Mouse (Mus musculus) CH12.LX (cell line): ENCODE results near the gene Mapkbp1. TPM values are rescaled to one million over a fixed set of nuclear protein-coding genes. Genes with fewer than 3 reads are reported as not detected.

Source experiments
- DNase-seq: peaks from one replicate; pipeline ENCODE4 v3.0.0-alpha.2; 2013; ENCODE audit errors: extremely low read depth
- H3K27ac ChIP-seq: 2 replicates; pipeline ENCODE4 v1.5.1; 2012; ENCODE audit warnings: low read depth, mild to moderate bottlenecking, control low read depth, moderate library complexity; ENCODE audit not compliant: insufficient read depth
- H3K27me3 ChIP-seq: replicated peaks from 2 replicates; pipeline ENCODE3; 2012; ENCODE audit warnings: inconsistent platforms
- H3K36me3 ChIP-seq, 2 experiments: replicated peaks in 1 of 2; 2 replicates each; pipeline versions ENCODE3 to v1.6.1; 2012; ENCODE audit warnings: inconsistent platforms in 1 of 2, low read length in 1 of 2, mild to moderate bottlenecking in 1 of 2, mixed read lengths in 1 of 2, moderate library complexity in 1 of 2; ENCODE audit not compliant: control insufficient read depth in 1 of 2, insufficient read depth in 1 of 2
- H3K4me1 ChIP-seq, 2 experiments: 2 replicates each; pipeline ENCODE4 v1.6.1; 2012; ENCODE audit warnings: inconsistent platforms in 1 of 2, moderate library complexity in 1 of 2; ENCODE audit not compliant: insufficient read depth in 2 of 2, control insufficient read depth in 1 of 2
- H3K4me2 ChIP-seq: 2 replicates; pipeline ENCODE4 v1.6.1; 2012; ENCODE audit warnings: low read depth, mild to moderate bottlenecking, control low read depth; ENCODE audit not compliant: poor library complexity, insufficient read depth, severe bottlenecking
- H3K4me3 ChIP-seq, 3 experiments: fragments of 150-350 bp in 1 of 3; sonication (generic) in 1 of 3; replicated peaks in 1 of 3; 2 replicates each; pipeline versions ENCODE3 to v1.5.1; 2011 to 2012; ENCODE audit warnings: low read depth in 2 of 3, low read length in 2 of 3, mild to moderate bottlenecking in 2 of 3, moderate library complexity in 2 of 3, control low read depth in 1 of 3, improper control_type of control experiment in 1 of 3, inconsistent platforms in 1 of 3, mixed read lengths in 1 of 3; ENCODE audit not compliant: poor library complexity in 1 of 3
- H3K79me2 ChIP-seq: replicated peaks from 2 replicates; pipeline ENCODE4 v1.6.1; 2012; ENCODE audit warnings: mild to moderate bottlenecking, moderate library complexity; ENCODE audit not compliant: control insufficient read depth, poor library complexity, insufficient read depth, severe bottlenecking; ENCODE audit errors: extremely low read depth
- H3K9ac ChIP-seq: 2 replicates; pipeline ENCODE4 v1.6.1; 2012; ENCODE audit warnings: low read depth, mild to moderate bottlenecking, control low read depth, moderate library complexity; ENCODE audit not compliant: insufficient read depth
- H3K9me3 ChIP-seq: replicated peaks from 2 replicates; pipeline ENCODE3; 2012; ENCODE audit warnings: low read length, inconsistent platforms, mixed read lengths
- CHD1 ChIP-seq: IDR thresholded peaks from 2 replicates; pipeline ENCODE4 v1.6.1; 2012; ENCODE audit warnings: low read depth, low read length, improper control_type of control experiment, inconsistent platforms
- CTCF ChIP-seq, 2 experiments: IDR thresholded peaks in 1 of 2; conservative IDR thresholded peaks in 1 of 2; 2 replicates each; pipeline ENCODE4 v1.5.1; 2011 to 2012; ENCODE audit warnings: low read depth in 2 of 2, low read length in 2 of 2, improper control_type of control experiment in 1 of 2, inconsistent platforms in 1 of 2, mild to moderate bottlenecking in 1 of 2, moderate library complexity in 1 of 2
- E2F4 ChIP-seq: IDR thresholded peaks from 2 replicates; pipeline ENCODE4 v1.6.1; 2011; ENCODE audit warnings: low read depth, low read length, improper control_type of control experiment; ENCODE audit not compliant: insufficient replicate concordance
- ETS1 ChIP-seq: conservative IDR thresholded peaks from 2 replicates; pipeline ENCODE4 v1.6.1; 2012; ENCODE audit warnings: low read depth, mild to moderate bottlenecking, inconsistent platforms, low read length, improper control_type of control experiment, moderate library complexity
- GABPA ChIP-seq: IDR thresholded peaks from 2 replicates; pipeline ENCODE4 v1.6.1; 2012; ENCODE audit warnings: low read depth, low read length, improper control_type of control experiment, inconsistent platforms; ENCODE audit not compliant: insufficient replicate concordance
- JUN ChIP-seq: IDR thresholded peaks from 2 replicates; pipeline ENCODE4 v1.6.1; 2011; ENCODE audit warnings: low read depth, mild to moderate bottlenecking, low read length, improper control_type of control experiment, moderate library complexity; ENCODE audit not compliant: insufficient read depth
- KAT2A ChIP-seq: IDR thresholded peaks from 2 replicates; pipeline ENCODE4 v1.6.1; 2012; ENCODE audit warnings: low read length, improper control_type of control experiment, inconsistent platforms; ENCODE audit not compliant: insufficient replicate concordance
- MAX ChIP-seq: IDR thresholded peaks from 2 replicates; pipeline ENCODE4 v1.6.1; 2011; ENCODE audit warnings: low read length, improper control_type of control experiment
- MAZ ChIP-seq: IDR thresholded peaks from 2 replicates; pipeline ENCODE4 v1.6.1; 2012; ENCODE audit warnings: low read depth, mild to moderate bottlenecking, inconsistent platforms, low read length, improper control_type of control experiment, moderate library complexity
- NELFE ChIP-seq: IDR thresholded peaks from 2 replicates; pipeline ENCODE4 v1.6.1; 2011; ENCODE audit warnings: low read depth, low read length, improper control_type of control experiment
- NRF1 ChIP-seq: IDR thresholded peaks from 2 replicates; pipeline ENCODE4 v1.6.1; 2014; ENCODE audit warnings: low read depth, mild to moderate bottlenecking, inconsistent platforms, low read length, improper control_type of control experiment, moderate library complexity
- RAD21 ChIP-seq: IDR thresholded peaks from 2 replicates; pipeline ENCODE4 v1.6.1; 2011; ENCODE audit warnings: low read depth, mild to moderate bottlenecking, low read length, improper control_type of control experiment, moderate library complexity
- SIN3A ChIP-seq: IDR thresholded peaks from 2 replicates; pipeline ENCODE4 v1.6.1; 2012; ENCODE audit warnings: low read length, improper control_type of control experiment, inconsistent platforms
- SMC3 ChIP-seq: IDR thresholded peaks from 2 replicates; pipeline ENCODE4 v1.6.1; 2011; ENCODE audit warnings: low read depth, low read length, improper control_type of control experiment
- TBP ChIP-seq: conservative IDR thresholded peaks from 2 replicates; pipeline ENCODE4 v1.6.1; 2011; ENCODE audit warnings: low read depth, low read length, improper control_type of control experiment
- ZMIZ1 ChIP-seq: IDR thresholded peaks from 2 replicates; pipeline ENCODE4 v1.6.1; 2012; ENCODE audit warnings: low read depth, mild to moderate bottlenecking, inconsistent platforms, low read length, improper control_type of control experiment
- dilution Hi-C: fragments of 300-500 bp; cut with MboI; formaldehyde crosslinking; loops from 2 replicates; pipeline ENCODE4 v1.14.3; 2020; ENCODE audit warnings: low sequenced_read_pairs; ENCODE audit not compliant: extremely low pct_unique_long_range_greater_than_20kb, extremely low pct_ligation_motif_present
- in situ Hi-C: fragments of 300-500 bp; cut with MboI; formaldehyde crosslinking; loops from 3 replicates; pipeline ENCODE4 v1.14.3; 2019; ENCODE audit warnings: low sequenced_read_pairs, low pct_ligation_motif_present, low pct_unique_long_range_greater_than_20kb, mixed read lengths
- polyA plus RNA-seq: library from polyadenylated mRNA; unstranded; fragments of >175 nt; gene quantifications from 2 replicates; pipeline ENCODE4 v1.2.1, GENCODE M21; 2012; ENCODE audit warnings: low read depth; ENCODE audit not compliant: insufficient read length
- total RNA-seq, 2 experiments: library from RNA; depleted of rRNA; stranded (reverse); fragments of 300-350 nt in 1 of 2; fragments of >200 nt in 1 of 2; gene quantifications; 2 replicates each; pipeline ENCODE4 v1.2.3; 2012 to 2014

Mapkbp1 gene
- total and polyA plus RNA-seq, 3 experiments, result 1.9 to 7.0 (median 4.3) TPM

- TF ChIP-seq SMC3 (peak; percentile 33; the same call in 1 of the 2 replicates), KAT2A (no peak), CTCF (conservative IDR thresholded peaks at IDR 0.05 in 1 of 2, IDR thresholded peaks at IDR 0.05 in 1 of 2; ENCODE audit: low read depth in 2 of 2, low read length in 2 of 2) (peak in 1 of 2 experiments; percentile 50; a peak in 2 of 4 replicates), ZMIZ1 (no peak), MAZ (no peak), CHD1 (no peak), JUN (no peak), ETS1 (no peak), NELFE (no peak), RAD21 (peak; percentile 18), E2F4 (no peak), GABPA (no peak), SIN3A (no peak), TBP (no peak), MAX (no peak), NRF1 (no peak)
- TF ChIP-seq, all 38 proteins: peak for 3
- Histone ChIP-seq H3K27ac (no peak overlapping the region), H3K4me3 (no peak overlapping the region), H3K4me2 (peak overlapping the region; percentile 14), H3K36me3 (no peaks in the 10 kb centered on the region), H3K4me1 (no peaks in the 10 kb centered on the region), H3K27me3 (peaks cover 27% of the 10 kb centered on the region), H3K9me3 (no peaks in the 10 kb centered on the region), H3K79me2 (no peaks in the 10 kb centered on the region), H3K9ac (no peak overlapping the region)
- in situ Hi-C loops (loop anchor here (25.0 kb wide), 1 partner anchor 211 kb away; the partner anchor contains the start of gene Pla2g4d), dilution Hi-C loops (no loop called here)
- DNase-seq, result no peak
Observed at GRCm38 (mm10) chr2:120076076-120076705, 103.7 kb downstream of the Mapkbp1 start.

Other genes starting within 250 kb of the Mapkbp1 start
- gene Itpka, start 230.4 kb upstream of the Mapkbp1 start, total RNA-seq (2012; rRNA removed), result 0.25 and 0.34 TPM in 2 replicates
- gene Itpka, start 230.4 kb upstream of the Mapkbp1 start, total RNA-seq (2014; rRNA removed), result 0.28 and 0.39 TPM in 2 replicates
- gene Itpka, start 230.4 kb upstream of the Mapkbp1 start, polyA plus RNA-seq, result 0.40 and 0.54 TPM in 2 replicates
- gene Ltk, start 212.3 kb upstream of the Mapkbp1 start, total RNA-seq (2012; rRNA removed), result 1.3 and 2.3 TPM in 2 replicates
- gene Ltk, start 212.3 kb upstream of the Mapkbp1 start, total RNA-seq (2014; rRNA removed), result not detected in 2 replicates
- 0.10 TPM in 1 of 2 replicates, not detected in the other for gene Ltk, start 212.3 kb upstream of the Mapkbp1 start, polyA plus RNA-seq
- gene Rpap1, start 185.2 kb upstream of the Mapkbp1 start, total RNA-seq (2012; rRNA removed), result 28.9 and 31.8 TPM in 2 replicates
- 8.5 and 9.0 TPM in 2 replicates for gene Rpap1, start 185.2 kb upstream of the Mapkbp1 start, total RNA-seq (2014; rRNA removed)
- gene Rpap1, start 185.2 kb upstream of the Mapkbp1 start, polyA plus RNA-seq, result 28.7 and 34.7 TPM in 2 replicates
- gene Tyro3, start 175.0 kb upstream of the Mapkbp1 start, total RNA-seq (2012; rRNA removed), result 31.8 and 39.7 TPM in 2 replicates
- 19.1 and 20.3 TPM in 2 replicates for gene Tyro3, start 175.0 kb upstream of the Mapkbp1 start, total RNA-seq (2014; rRNA removed)
- 23.7 and 24.7 TPM in 2 replicates for gene Tyro3, start 175.0 kb upstream of the Mapkbp1 start, polyA plus RNA-seq
- gene Mga, start 75.5 kb upstream of the Mapkbp1 start, total RNA-seq (2012; rRNA removed), result 30.1 and 34.0 TPM in 2 replicates
- gene Mga, start 75.5 kb upstream of the Mapkbp1 start, total RNA-seq (2014; rRNA removed), result 21.8 and 23.9 TPM in 2 replicates
- 25.8 and 37.5 TPM in 2 replicates for gene Mga, start 75.5 kb upstream of the Mapkbp1 start, polyA plus RNA-seq
- 12.7 and 14.6 TPM in 2 replicates for gene Jmjd7, start 54.8 kb downstream of the Mapkbp1 start, total RNA-seq (2012; rRNA removed)
- 8.4 and 11.3 TPM in 2 replicates for gene Jmjd7, start 54.8 kb downstream of the Mapkbp1 start, total RNA-seq (2014; rRNA removed)
- 10.6 and 15.0 TPM in 2 replicates for gene Jmjd7, start 54.8 kb downstream of the Mapkbp1 start, polyA plus RNA-seq
- 1.0 and 1.9 TPM in 2 replicates for gene Gm28042, start 54.8 kb downstream of the Mapkbp1 start, total RNA-seq (2012; rRNA removed)
- 0.77 and 0.84 TPM in 2 replicates for gene Gm28042, start 54.8 kb downstream of the Mapkbp1 start, total RNA-seq (2014; rRNA removed)
- gene Gm28042, start 54.8 kb downstream of the Mapkbp1 start, polyA plus RNA-seq, result 1.8 and 2.0 TPM in 2 replicates
- gene Pla2g4b, start 60.7 kb downstream of the Mapkbp1 start, total RNA-seq (2012; rRNA removed), result 2.5 and 4.0 TPM in 2 replicates
- gene Pla2g4b, start 60.7 kb downstream of the Mapkbp1 start, total RNA-seq (2014; rRNA removed), result 0.90 and 1.5 TPM in 2 replicates
- gene Pla2g4b, start 60.7 kb downstream of the Mapkbp1 start, polyA plus RNA-seq, result 2.3 and 2.7 TPM in 2 replicates
- 8.1 and 9.2 TPM in 2 replicates for gene Ehd4, start 181.9 kb downstream of the Mapkbp1 start, total RNA-seq (2012; rRNA removed)
- gene Ehd4, start 181.9 kb downstream of the Mapkbp1 start, total RNA-seq (2014; rRNA removed), result 9.6 and 9.8 TPM in 2 replicates
- 22.9 and 27.7 TPM in 2 replicates for gene Ehd4, start 181.9 kb downstream of the Mapkbp1 start, polyA plus RNA-seq